Comparison of ENCODE assay signal across 8 mouse cellular contexts in the genomic region with DNA sequence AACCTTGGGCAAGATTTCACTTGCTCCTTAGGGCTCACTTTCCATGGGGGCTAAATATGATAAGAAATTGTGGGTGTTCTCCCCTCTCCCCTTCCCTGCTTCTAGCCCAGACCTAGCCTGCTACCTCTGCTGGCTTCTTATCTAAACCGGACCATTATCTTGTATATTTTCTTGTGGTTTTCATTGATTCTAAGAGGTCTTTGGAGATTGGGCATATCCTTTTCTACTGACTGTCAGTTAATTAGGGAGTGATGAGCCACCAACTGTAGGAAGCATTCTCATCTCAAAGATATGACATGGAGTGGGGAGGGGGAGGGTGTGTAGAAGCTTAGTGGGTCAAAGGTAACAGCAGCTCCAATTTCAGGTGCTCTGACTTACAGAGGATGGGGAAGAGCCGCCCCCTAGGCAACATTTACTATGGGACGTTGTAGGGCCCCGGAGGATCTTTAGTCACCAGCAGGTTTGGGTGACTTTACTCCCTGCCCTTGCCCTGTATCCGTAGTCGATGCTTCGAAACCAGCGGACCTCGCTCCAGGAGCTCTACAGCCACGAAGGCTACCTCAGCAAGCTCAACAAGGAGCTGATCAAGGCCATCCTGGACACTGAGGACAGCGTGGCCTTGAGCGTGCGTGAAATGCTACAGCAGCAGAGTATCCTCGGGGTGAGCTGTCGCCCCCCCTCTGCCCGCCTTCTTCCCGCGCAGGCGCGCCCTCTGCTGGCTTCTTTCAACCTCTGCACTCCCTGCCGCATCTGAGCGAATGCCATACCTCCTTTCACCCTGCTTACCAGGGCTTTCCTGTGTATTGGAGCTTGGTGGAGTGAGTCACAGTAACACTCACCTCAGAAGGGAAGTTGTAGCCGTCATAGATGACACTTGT. TPM values are rescaled to one million over a fixed set of nuclear protein-coding genes. Genes with fewer than 3 reads are reported as not detected.
DNase-seq lines count a peak whose midpoint lies in the region; ATAC-seq and TF ChIP-seq lines count a peak whose summit lies in the region.

No protein-coding gene starts in this region.

- H3K4me3 ChIP-seq in bone marrow, adult 2 months (replicated peaks; ENCODE audit: control insufficient read depth, low read depth, low read length): no peak overlapping the region
- peak overlapping the region; percentile 37 for H3K4me3 ChIP-seq in embryonic facial prominence, embryonic 15.5 days (replicated peaks)
- H3K4me3 ChIP-seq in limb, embryonic 13.5 days: peak overlapping the region; percentile 40
- peak overlapping the region; percentile 30; the same call in 1 of the 2 replicates for H3K4me3 ChIP-seq in midbrain, embryonic 16.5 days (ENCODE audit: low read depth, low read length)

- peak; percentile 67 for DNase-seq in A20 (ENCODE audit: low read depth, low spot score)
- peak; percentile 59 to 73 for DNase-seq in heart, adult 9 months (ENCODE audit: low spot score in 2 of 2)
- peak; percentile 80 for DNase-seq in kidney, adult 9 months
- DNase-seq in spleen, postnatal 10 days (ENCODE audit: low spot score in 2 of 2): peak; percentile 77 to 90

- peak; percentile 82 for TF ChIP-seq CTCF in bone marrow, adult 2 months (IDR thresholded peaks at IDR 0.05; ENCODE audit: control insufficient read depth, insufficient read depth, low read length)

- no peaks in the 10 kb centered on the region for H3K4me1 ChIP-seq in bone marrow, adult 2 months (ENCODE audit: control insufficient read depth, insufficient read depth, low read length)
- H3K4me1 ChIP-seq in embryonic facial prominence, embryonic 15.5 days: peaks cover 8% of the 10 kb centered on the region; the same call in 1 of the 2 replicates
- 0 out of 2 replicates have a peak, but pooled peaks cover 4% of the 10 kb centered on the region for H3K4me1 ChIP-seq in limb, embryonic 13.5 days
- H3K4me1 ChIP-seq in midbrain, embryonic 16.5 days (ENCODE audit: control insufficient read depth, insufficient read depth, low read length): peaks cover 6% of the 10 kb centered on the region; the same call in 1 of the 2 replicates

- H3K9me3 ChIP-seq in embryonic facial prominence, embryonic 15.5 days (replicated peaks): no peaks in the 10 kb centered on the region
- no peaks in the 10 kb centered on the region for H3K9me3 ChIP-seq in limb, embryonic 13.5 days
- no peaks in the 10 kb centered on the region for H3K9me3 ChIP-seq in midbrain, embryonic 16.5 days (replicated peaks; ENCODE audit: control insufficient read depth, low read length, poor library complexity, severe bottlenecking)

- H3K27me3 ChIP-seq in embryonic facial prominence, embryonic 15.5 days: no peaks in the 10 kb centered on the region
- no peaks in the 10 kb centered on the region for H3K27me3 ChIP-seq in limb, embryonic 13.5 days
- no peaks in the 10 kb centered on the region for H3K27me3 ChIP-seq in midbrain, embryonic 16.5 days (ENCODE audit: control insufficient read depth, insufficient read depth, low read depth, low read length)

- peak; percentile 72; the same call in 1 of the 2 replicates for ATAC-seq in embryonic facial prominence, embryonic 15.5 days (ENCODE audit: insufficient number of reproducible peaks, low FRiP score, low TSS enrichment, low read depth)
- peak; percentile 82 for ATAC-seq in limb, embryonic 13.5 days (ENCODE audit: low FRiP score, low read depth)
- peak; percentile 82 for ATAC-seq in midbrain, embryonic 16.5 days

- TF ChIP-seq POLR2A in bone marrow, adult 2 months (IDR thresholded peaks at IDR 0.05; ENCODE audit: borderline replicate concordance, control insufficient read depth, low read depth, low read length): no peak

- no peaks in the 10 kb centered on the region for H3K36me3 ChIP-seq in embryonic facial prominence, embryonic 15.5 days
- no peaks in the 10 kb centered on the region for H3K36me3 ChIP-seq in limb, embryonic 13.5 days
- no peaks in the 10 kb centered on the region for H3K36me3 ChIP-seq in midbrain, embryonic 16.5 days (ENCODE audit: control insufficient read depth, insufficient read depth, low read length)

- peak overlapping the region; percentile 44; the same call in 1 of the 2 replicates for H3K9ac ChIP-seq in embryonic facial prominence, embryonic 15.5 days
- peak overlapping the region; percentile 66 for H3K9ac ChIP-seq in limb, embryonic 13.5 days
- peak overlapping the region; percentile 68 for H3K9ac ChIP-seq in midbrain, embryonic 16.5 days (ENCODE audit: low read depth, low read length)

- 5% methylated on average over 22 of the region's 23 CpGs for WGBS in bone marrow, adult 2 months
- 3% methylated on average over 23 of the region's 23 CpGs for WGBS in embryonic facial prominence, embryonic 15.5 days
- 3% methylated on average over 22 of the region's 23 CpGs for WGBS in limb, embryonic 13.5 days
- WGBS in midbrain, embryonic 16.5 days: 4% methylated on average over 22 of the region's 23 CpGs

- no peak overlapping the region for H3K27ac ChIP-seq in bone marrow, adult 2 months (ENCODE audit: control insufficient read depth, insufficient read depth, low read depth, low read length, poor library complexity)
- no peak overlapping the region for H3K27ac ChIP-seq in embryonic facial prominence, embryonic 15.5 days (replicated peaks)
- H3K27ac ChIP-seq in limb, embryonic 13.5 days: no peak overlapping the region
- H3K27ac ChIP-seq in midbrain, embryonic 16.5 days (ENCODE audit: low read length): peak overlapping the region; percentile 54; the same call in 1 of the 2 replicates

- peak overlapping the region; percentile 78 for H3K4me2 ChIP-seq in embryonic facial prominence, embryonic 15.5 days (replicated peaks)
- peak overlapping the region; percentile 68 for H3K4me2 ChIP-seq in limb, embryonic 13.5 days (replicated peaks)
- peak overlapping the region; percentile 70 for H3K4me2 ChIP-seq in midbrain, embryonic 16.5 days (ENCODE audit: low read length)

RNA-seq across cellular contexts. Expression of a gene that starts 21.8 kb away (rescaled TPM):
- 0.66 and 2.9 TPM in 2 replicates for polyA plus RNA-seq in bone marrow, adult 2 months (2011; ENCODE audit: insufficient read depth, insufficient read length, low replicate concordance, missing spikeins)
- 9.4 and 15.2 TPM in 2 replicates for polyA plus RNA-seq in embryonic facial prominence, embryonic 15.5 days (2015; fragmentation: Nextera tagmentation; extraction: Ambion mirVana)
- polyA plus RNA-seq in limb, embryonic 13.5 days (2015; fragmentation: Nextera tagmentation; extraction: Ambion mirVana): 0.18 and 0.19 TPM in 2 replicates
- 1.7 and 1.8 TPM in 2 replicates for polyA plus RNA-seq in midbrain, embryonic 16.5 days (2015; fragmentation: Nextera tagmentation; extraction: Ambion mirVana)

RNA-seq across cellular contexts. Expression of a gene that starts 22.4 kb away (rescaled TPM):
- polyA plus RNA-seq in bone marrow, adult 2 months (2011; ENCODE audit: insufficient read depth, insufficient read length, low replicate concordance, missing spikeins): 5.6 and 6.2 TPM in 2 replicates
- polyA plus RNA-seq in embryonic facial prominence, embryonic 15.5 days (2015; fragmentation: Nextera tagmentation; extraction: Ambion mirVana): 37.5 and 40.1 TPM in 2 replicates
- polyA plus RNA-seq in limb, embryonic 13.5 days (2015; fragmentation: Nextera tagmentation; extraction: Ambion mirVana): 45.5 and 48.6 TPM in 2 replicates
- polyA plus RNA-seq in midbrain, embryonic 16.5 days (2015; fragmentation: Nextera tagmentation; extraction: Ambion mirVana): 12.6 and 14.7 TPM in 2 replicates

RNA-seq across cellular contexts. Expression of a gene that starts 27.2 kb away (rescaled TPM):
- not detected in 2 replicates for polyA plus RNA-seq in bone marrow, adult 2 months (2011; ENCODE audit: insufficient read depth, insufficient read length, low replicate concordance, missing spikeins)
- polyA plus RNA-seq in embryonic facial prominence, embryonic 15.5 days (2015; fragmentation: Nextera tagmentation; extraction: Ambion mirVana): not detected in 2 replicates
- not detected in 2 replicates for polyA plus RNA-seq in limb, embryonic 13.5 days (2015; fragmentation: Nextera tagmentation; extraction: Ambion mirVana)
- polyA plus RNA-seq in midbrain, embryonic 16.5 days (2015; fragmentation: Nextera tagmentation; extraction: Ambion mirVana): not detected in 2 replicates

RNA-seq across cellular contexts. Expression of a gene that starts 39.4 kb away (rescaled TPM):
- 4.8 and 6.3 TPM in 2 replicates for polyA plus RNA-seq in bone marrow, adult 2 months (2011; ENCODE audit: insufficient read depth, insufficient read length, low replicate concordance, missing spikeins)
- polyA plus RNA-seq in embryonic facial prominence, embryonic 15.5 days (2015; fragmentation: Nextera tagmentation; extraction: Ambion mirVana): 7.7 and 7.9 TPM in 2 replicates
- 11.3 and 11.9 TPM in 2 replicates for polyA plus RNA-seq in limb, embryonic 13.5 days (2015; fragmentation: Nextera tagmentation; extraction: Ambion mirVana)
- polyA plus RNA-seq in midbrain, embryonic 16.5 days (2015; fragmentation: Nextera tagmentation; extraction: Ambion mirVana): 12.1 and 14.0 TPM in 2 replicates

RNA-seq across cellular contexts. Expression of a gene that starts 39.6 kb away (rescaled TPM):
- not detected in 2 replicates for polyA plus RNA-seq in bone marrow, adult 2 months (2011; ENCODE audit: insufficient read depth, insufficient read length, low replicate concordance, missing spikeins)
- not detected in 2 replicates for polyA plus RNA-seq in embryonic facial prominence, embryonic 15.5 days (2015; fragmentation: Nextera tagmentation; extraction: Ambion mirVana)
- polyA plus RNA-seq in limb, embryonic 13.5 days (2015; fragmentation: Nextera tagmentation; extraction: Ambion mirVana): not detected in 2 replicates
- not detected in 2 replicates for polyA plus RNA-seq in midbrain, embryonic 16.5 days (2015; fragmentation: Nextera tagmentation; extraction: Ambion mirVana)
